Mouse (Mus musculus) erythroblast, embryonic 14.5 days (primary cell): Measurements from ENCODE around the gene Pfn1.

Experiments used
- GATA1 ChIP-seq: IDR thresholded peaks from 2 replicates; pipeline ENCODE4 v1.6.1; 2012; ENCODE audit warnings: low read length, inconsistent platforms, mixed read lengths
- TAL1 ChIP-seq: IDR thresholded peaks from 3 replicates; pipeline ENCODE4 v1.6.1; 2012; ENCODE audit warnings: low read length, inconsistent platforms, mixed read lengths

GRCm38 (mm10) chr11:70651391-70651790 lies 3.1 kb downstream of the Pfn1 start:
- no peak for TF ChIP-seq GATA1
- no peak for TF ChIP-seq TAL1
